Mouse (Mus musculus) right cerebral cortex, postnatal 10 days (tissue): ENCODE measurements around the gene Prdm16.

Source experiments
- DNase-seq, 2 experiments: peaks; one replicate each; pipeline ENCODE4 v3.0.0; 2021; ENCODE audit warnings: low spot score in 2 of 2

Gene Prdm16

DNA sequence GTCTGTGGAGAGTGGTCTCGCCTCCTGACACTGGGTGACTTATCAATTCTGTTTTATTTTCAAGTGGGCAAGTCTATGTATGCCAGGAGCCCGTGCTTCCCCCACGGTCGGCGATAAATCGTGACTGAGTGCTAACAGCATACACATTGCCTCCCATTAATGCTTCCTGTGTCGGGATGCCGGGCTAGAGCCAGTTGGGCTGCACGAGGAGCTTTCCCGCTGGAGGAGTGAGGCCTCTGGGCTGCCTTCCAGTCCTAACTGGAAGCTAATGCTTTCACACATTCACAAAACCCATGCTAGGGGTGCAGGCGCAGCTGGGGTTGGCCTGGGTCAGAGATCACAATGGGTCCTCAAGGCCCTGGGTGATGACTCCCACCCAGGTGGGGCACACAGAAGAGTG lies 212.0 kb downstream of the Prdm16 start:
- peak; percentile 47 to 56 for DNase-seq

DNA sequence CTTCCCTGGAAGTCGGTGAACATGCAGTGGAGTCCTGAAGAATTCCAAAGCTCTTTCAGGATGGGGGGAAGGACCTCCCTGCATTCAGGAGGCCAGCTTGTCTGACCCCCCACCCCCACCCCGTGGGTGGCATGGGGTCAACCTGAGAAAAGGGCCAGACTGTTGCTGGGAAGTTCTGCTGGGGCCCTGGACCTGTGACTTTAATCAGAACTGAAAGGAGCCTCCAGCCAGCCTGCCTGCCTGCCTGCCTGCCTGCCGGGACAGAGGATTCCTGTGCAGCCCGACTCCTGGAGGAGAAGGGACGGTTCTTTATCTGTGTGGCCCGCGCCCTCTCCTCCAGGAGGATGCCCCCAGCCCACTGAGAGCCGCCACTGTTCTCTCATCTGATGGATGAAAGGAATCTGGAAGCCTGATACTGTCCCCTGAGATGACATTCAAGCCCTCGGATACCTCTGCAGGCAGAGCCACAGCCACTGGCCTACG lies 214.2 kb downstream of the Prdm16 start:
- no peak for DNase-seq

DNA sequence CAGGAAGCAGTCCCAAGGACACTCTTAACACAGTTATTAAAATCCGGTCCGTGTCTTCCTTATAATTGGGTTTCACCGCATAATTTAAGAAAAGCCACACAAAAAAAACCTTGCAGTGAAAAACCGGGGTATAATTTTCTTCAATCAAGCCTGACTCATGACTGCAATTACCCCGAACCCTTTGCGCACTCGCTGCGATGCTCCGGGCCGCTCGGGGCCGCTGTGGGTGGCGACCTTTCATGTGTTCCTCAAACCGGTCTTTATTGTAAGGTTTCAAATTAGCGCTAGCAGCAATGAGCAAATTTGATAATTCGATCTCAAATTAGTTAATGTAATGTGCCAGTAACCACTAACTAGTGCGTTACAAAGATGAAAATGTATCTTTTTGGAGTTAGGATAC lies 215.9 kb downstream of the Prdm16 start:
- DNase-seq = no peak

DNA sequence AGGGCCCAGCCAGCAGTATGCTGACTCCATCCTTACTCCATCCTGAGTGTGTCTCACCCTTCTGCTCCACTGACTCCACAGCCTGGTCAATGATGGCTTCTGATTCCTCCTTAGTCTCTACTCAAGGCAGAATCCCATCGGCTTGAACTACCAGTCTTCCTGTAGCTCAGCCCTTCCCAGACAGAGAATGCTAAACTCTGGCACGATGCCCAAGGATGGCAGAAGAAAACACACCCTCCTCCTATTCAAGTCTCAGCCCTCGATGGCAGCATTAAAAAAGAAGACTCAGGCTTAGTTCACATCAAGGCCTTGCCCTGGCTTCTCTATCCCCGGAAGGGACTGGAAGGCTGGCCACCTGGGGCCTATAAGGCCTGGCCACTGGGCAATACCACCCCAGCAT lies 216.9 kb downstream of the Prdm16 start:
- peak; percentile 42 for DNase-seq

DNA sequence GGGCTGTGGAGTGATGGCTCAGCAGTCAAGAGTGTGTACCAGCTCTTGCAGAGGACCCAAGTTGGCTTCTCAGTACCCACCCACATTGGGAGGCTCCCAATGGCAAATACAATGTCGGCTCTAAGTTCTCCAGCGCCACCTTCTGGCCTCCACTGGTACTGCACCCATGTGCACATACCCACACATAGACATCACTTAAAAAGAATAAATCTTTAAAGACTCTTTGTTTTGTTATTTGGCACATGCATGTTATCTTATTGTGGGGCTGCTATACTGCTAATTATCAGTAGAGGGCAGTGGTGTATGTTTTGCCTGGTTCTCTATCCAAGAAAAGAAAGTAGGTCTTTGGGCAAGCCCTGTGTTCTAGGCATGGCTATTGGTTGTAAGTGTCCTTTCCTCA lies 217.7 kb downstream of the Prdm16 start:
- DNase-seq = no peak

DNA sequence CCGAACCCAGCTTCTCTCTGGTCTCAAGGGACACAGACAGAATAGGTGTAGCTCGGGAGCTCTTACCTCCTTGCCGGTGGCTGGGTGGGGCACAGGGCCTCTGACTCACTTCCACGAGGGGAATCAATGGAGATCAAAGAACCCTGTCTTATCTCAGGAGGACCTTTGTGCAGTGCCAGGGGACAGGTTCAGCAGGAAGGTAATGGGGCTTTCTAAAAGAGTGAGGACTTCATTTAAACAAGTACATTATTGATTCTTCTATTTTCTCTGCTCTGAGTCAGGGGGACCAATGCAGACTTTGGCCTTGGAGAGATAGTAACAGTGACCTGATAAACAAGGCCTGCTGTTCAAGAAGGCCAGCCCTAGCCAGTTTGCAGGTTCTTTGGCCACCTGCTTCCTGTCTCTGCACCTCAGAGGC lies 218.3 kb downstream of the Prdm16 start:
- DNase-seq = no peak

DNA sequence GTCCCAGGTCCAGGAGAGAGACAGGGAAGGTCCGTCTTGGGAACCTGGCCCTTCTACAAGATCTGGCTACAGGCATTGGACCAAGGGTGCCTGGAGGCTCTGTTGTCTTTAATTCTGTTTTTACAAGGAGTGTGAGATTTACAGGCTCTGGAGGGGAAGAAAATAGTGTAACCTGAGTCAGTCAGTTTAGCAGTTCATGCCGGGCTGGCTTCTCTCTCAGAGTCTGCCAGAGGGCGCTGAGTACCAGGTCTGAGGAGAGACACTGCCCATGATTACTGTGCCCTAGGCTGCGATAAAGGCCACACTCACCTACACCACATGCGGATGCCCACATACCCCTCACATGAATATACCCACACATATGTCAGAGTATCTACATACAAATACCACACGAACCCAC lies 219.9 kb downstream of the Prdm16 start:
- no peak for DNase-seq

DNA sequence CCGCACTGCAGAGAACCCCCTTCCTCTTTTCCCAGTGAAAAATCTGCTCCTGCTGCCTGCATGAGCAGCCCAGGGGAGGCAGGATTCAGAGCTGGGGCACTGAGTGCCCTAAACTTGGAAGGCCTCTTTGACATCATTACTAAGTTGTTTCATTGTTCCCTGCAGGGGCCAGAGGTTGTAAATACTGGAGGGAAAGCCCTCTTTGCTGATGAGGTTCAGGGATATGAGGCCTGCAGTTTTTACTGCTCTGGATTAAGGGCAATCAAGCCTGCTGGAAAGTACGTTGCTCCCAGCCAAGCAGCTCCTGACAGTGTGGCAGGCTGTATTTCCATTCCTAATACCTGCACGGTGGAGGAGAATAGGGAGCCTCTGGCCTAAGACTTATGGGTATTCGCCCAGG lies 221.8 kb downstream of the Prdm16 start:
- no peak for DNase-seq

DNA sequence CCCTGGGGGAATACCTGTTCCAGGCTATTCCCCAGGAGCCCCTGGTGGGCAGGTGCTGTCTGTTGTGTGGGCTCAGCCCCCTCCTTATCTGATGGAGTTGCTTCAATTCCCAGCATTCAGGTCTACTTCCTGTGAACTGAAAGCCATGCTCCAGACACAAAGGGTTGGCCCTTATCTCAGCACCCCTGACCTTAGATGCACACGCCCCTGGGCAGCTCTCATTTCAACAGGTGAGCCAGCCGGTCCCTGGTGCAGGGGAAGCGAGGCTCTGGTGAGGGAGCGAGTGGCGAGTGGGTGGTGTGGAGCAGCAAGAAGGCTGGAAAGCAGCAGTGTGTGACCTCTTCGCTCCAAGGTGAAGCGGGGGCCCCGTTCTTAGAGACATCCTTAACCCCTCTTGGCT lies 226.1 kb downstream of the Prdm16 start:
- DNase-seq = no peak

DNA sequence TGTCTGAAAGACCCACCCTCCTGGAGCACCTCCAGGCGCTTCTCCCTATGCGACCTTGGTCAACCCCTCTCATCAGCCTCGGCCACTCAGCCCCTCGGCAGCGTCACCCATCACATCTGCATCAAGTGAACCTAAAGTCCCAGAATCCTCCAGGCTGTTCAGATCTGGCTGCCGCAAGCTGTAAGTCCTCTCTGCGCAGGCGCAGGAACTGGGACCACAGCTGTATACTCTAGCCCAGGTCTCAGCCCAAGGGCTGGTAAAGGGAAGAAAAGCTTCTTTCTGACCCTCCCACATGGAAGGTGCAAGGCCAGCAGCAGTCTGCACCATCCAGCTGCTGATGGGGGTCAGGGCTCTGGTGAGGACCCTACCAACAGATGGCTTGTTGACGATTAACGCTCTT lies 226.8 kb downstream of the Prdm16 start:
- peak; percentile 39 to 46 for DNase-seq

DNA sequence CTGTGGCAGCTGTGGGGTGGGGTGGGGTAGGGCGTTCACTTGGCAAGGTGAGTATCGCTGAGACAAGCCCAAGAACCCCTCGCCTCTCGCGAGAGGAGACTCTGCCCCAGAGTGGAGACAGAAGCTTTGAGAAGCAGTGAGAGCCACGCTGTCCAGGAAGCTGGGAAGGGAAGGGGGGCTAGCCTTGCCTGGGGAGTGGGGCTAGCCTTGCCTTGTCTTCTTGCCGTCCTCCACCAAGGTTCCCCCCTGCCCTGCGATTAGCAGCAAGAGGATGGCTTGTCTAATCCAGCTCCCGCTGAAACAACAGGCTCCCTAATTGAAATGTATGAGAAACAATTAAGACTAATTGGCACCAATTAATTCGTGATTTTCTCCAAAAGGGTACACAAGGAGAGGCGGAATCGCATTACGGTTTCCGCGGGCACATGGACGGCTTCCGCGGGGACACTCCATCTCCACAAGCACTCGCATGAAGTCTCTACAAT lies 227.4 kb downstream of the Prdm16 start:
- peak; percentile 50 to 52 for DNase-seq

DNA sequence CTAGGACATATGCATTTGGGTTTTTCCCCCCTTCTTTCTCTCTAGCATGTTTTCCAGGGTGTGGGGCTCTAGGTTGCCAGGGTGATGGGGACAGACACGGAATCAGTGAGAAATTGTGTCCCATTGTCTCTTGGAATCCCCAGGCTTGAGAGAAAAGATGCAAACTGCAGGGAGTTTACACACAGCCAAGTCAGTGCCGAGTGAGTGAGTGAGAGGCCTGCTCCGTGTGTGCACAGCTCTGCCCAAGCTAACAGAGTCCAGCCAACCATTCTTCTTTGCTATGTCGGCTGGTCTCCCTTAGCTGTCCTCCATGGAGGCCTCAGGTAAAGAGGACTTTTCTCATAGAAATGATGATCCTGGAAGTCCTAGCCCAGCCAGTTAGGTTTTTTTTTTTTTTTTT lies 233.7 kb downstream of the Prdm16 start:
- DNase-seq = no peak

DNA sequence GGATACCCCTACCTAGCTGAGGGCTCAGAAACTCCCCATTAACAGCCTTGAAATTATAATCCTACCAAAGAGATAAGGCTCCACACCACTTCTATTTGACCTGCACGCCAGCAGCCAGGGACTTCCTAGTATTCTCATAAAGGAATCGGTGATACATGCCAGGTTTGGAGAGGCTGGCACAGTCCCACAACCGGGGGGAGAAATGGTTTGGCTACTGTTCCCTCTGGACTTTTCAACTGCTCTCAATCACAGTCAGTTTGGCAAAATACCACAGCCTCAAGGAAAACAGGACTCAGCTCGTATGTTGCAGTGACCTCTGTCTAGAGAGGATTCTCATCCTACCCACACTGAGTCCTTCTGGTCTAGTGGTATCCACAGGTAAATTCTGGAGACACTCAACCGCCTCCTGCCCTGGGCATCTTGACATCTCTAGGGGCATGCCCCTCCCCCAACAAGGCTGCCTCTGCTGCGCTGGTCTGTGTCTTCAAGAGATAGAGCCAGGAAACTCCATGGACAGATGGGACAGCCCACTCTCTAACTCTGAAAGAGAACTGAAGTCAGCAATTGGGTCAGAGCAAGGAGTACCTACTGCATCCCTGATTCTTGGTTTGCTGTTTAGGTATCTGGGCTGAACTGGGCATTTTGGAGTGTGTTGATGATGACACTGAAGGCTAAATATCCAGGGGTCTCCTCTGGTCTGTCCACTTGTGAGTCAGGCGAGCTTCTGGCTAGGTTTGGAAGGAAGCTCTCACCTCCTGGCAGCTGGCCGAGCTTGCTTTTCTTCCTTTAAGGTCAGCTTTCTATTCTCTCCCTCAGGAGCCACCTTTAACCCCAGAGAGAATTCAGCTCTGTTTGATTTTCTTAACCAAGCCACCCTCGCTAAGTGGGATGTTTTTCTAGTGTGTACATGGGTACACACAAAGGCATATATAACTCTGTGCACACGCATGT lies 234.4 kb downstream of the Prdm16 start:
- DNase-seq = peak; percentile 46 to 53

DNA sequence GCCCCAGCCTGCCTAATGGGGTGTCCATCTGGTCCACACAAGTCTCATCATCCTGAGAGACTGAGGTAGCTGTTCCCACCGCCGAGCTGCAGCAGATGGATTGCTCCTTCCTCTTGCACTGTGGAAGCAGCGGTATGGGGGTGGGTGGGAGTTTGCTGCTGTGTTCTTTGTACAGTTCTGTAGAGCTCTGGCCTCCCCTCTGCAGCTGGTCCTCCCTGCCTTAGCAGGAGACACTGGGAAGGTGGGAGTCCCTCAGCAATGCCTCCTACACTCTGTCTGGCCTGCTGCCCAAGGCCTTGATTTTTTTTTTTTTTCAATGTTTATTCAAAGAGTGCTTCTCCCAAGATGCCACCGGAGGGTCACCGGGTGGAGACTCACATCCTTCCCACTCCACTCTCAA lies 235.3 kb downstream of the Prdm16 start:
- DNase-seq = no peak

DNA sequence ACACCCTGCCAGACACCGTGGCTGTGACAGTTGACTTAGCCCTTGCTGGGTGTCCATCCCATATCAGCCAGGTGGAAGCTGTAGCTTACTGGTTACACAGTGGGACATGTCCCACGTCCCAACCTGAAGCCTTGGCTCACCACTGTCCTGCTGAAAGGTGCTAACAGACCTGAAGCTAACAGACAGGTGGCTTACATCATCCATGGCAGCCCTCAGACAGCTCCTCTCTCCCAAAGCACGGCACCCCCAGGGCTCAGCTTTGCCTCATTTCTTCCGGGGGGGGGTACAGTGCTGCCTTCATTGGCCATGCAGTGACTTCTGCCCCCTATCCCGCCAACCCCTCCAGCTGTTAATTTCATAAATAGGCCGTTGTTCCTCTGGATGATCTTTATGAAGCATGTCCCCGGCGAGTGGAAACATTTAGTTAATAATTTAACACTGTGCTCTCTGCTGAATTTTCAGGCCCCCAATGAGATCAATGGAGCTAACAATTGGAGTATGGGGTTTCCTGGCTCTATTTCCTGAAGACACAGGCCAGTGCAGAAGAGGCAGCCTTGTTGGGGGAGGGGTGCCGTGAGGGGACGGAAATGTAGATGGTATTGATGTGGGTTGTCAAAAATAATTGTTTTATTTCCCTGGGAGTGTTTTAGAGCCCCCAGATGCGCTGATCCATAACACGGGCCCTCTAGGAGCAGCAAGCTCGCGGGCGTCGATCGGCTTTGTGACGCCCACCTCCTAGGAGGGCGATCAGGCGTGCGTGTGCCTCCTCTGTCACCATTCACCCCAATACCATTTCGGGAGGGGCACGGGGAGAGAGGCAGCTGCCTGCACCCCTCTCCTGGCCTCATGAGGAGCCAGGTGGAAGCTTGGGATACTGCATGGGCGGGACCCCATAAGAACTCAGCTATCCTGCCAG lies 236.2 kb downstream of the Prdm16 start:
- no peak for DNase-seq

DNA sequence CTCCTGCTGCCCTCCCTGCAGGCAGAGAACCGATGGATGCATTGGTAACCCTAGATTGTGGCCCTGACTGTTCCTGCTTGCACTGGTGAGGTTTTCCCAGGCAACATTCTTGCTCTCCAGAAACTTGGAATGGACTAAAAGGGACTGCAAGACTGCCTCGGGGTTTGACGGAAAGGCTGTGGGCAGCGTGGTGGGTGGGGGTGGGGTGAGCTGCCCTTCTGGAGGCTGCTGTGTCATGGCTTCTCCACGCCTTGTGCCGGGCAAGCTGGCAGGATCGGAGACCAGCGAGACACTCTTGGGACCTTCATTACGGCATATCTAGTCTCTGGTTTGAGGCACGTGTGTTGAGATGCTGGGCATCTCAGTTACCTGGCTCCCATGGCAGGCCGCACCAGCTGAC lies 237.0 kb downstream of the Prdm16 start:
- no peak for DNase-seq

DNA sequence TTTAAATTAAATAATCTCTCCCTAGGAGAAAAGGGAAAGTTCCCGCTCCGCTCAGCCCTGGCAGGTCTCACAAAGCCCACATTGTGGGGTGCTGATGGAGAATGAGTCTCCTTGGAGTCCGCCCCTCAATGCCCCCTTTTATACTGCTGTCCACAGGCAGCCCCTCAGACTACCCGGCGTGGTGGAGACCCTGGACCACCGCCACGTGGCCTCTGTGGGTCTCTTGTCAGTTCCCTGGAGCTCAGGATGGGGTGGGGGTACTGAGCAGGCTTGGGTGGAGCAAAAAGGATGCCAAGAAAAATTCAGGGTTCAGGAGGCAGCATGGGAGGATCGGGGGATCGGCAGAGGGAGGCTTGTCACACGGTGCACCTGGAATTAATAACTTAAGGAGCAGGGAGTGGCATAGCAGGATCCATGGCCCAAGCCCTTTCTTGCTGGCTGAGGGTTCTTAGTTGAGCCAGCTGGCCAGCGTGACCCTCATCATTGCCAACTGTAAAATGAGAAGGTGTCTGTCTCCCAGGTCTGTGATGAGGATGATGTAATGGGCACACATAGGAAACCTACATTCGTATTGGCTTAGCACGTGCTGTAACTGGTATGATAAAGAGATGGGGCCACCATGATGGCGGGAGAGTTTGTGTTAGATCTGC lies 239.9 kb downstream of the Prdm16 start:
- peak; percentile 65 to 66 for DNase-seq

DNA sequence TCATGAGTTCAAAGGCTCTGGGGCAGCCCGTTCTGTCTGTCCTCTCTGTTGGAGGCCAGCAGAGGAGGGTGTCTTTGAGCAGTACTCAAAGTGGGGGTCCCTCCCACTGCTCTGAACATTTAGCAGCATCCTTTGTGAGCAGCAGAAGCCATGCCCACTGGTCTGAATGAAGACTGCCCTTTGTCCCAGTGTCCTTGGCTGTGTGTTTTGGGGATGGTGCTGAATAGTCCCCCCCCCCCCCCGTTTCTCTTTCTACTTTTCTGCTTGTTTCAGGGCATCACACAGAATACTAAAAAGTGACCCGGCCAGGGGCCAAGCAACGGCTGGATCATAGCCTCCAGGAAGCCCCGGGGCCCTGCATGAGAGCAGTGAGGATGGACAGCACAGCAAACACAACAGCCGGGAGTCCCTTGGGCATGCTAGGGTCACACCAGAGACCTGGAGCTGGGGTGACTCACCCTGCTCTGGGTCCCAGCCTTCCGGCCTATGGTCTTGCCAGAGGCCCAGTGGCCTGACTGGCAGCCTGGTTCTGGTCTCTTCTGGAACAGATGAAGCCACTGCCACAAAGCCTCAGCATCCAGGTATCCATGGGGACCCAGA lies 242.4 kb downstream of the Prdm16 start:
- peak; percentile 66 to 68 for DNase-seq

DNA sequence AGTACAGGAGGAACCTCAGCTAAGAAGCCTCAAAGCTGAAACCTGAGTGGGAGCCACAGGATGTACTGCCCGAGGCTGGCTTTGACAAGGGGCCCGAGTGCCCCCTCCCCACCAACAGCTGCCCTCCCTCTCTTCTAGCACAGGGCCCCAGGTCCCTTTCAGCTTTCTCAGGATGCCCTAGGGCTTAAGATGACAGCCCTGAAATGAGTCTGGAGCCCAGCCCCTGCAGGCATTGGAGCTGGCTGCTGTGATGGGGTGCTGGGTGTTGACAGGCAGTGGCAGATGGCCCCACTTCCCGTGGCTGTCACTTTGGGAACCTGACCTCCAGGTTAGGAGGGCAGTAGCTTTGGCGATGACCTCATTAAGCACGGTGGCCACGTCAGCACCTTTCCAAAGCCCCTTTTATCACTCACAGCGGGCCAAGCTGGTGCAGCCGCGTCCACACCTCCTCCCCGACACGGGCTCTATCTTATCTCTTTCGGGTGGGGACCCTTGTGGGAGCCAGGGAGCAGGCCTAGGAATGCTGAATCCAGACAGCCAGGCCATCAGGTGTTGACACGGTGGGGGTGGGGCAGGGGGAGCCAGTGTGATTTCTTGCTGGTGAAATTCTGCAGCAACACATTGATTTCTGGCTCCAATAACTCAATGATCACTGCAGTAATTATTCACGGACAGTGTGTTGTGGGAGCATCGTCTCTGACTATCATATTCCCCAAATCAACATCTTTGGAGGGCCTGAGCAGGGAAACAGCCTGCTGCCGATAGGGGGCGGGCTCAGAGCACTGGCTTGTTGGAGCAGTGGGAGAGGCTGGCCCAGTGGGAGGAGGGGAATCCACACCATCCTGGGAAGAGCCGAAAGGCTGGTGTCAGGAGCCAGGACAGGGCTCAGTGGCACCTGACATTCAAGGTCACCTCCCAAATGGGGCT lies 243.2 kb downstream of the Prdm16 start:
- DNase-seq = peak; percentile 55 to 70

DNA sequence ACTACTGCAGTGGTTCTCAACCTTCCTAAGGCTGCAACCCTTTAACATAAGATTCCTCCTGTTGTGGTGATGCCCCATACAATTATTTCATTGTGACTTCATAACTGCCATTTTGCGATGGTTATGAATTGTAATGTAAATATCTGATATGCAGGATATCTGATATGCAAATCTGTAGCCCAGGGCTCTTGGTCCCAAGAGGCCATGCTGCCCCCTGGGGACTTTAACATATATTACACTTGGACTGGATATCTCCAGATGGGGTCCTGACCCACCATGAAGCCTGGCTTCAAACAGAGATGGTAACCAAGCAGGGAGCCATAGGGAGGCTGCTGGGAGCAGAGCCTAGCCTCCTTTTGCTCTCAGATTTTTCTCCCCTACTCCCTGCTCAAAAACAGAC lies 244.0 kb downstream of the Prdm16 start:
- DNase-seq = no peak
